Mouse (Mus musculus): Measurements from ENCODE around the gene Cenpt.

Gene Cenpt

DNA sequence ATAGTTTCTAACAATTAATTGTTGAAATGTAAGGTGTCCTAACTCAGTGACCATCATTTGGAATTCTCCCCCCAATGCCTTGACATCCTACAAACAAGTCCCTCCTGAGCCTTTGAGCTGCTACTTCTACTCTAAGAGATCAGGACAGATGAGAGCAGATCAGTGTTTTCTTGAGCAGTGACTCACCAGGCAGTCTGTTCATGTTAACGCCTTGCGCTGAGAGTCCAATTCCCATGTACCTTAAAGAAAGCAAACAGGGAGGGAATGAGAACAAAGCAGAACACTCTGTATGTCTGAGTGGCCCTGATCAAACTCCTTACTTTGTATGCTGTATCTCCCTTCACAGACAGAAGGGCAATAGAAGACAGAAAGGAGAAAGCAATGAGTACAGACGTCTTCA is 47.7 kb downstream of the Cenpt start:
- DNase-seq, result no peak

DNA sequence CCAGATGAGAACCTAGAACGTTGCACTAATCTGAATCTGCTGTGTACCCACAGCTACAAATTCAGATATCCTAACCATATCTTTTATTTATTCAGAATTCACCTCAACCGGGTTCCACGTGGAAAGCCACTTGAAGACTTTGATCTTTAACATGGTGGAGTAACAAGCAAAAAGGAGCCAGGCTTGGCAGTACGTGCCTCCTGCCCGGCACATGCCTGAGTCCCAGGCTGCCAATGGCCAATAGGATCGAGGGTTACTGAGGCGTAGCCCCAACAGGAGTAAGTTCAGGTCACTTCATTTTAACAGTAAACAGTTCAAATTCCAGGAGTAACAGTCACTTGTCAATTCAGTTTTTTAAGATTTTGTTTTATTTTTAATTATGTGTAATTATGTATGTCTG is 48.3 kb downstream of the Cenpt start:
- DNase-seq, result no peak

DNA sequence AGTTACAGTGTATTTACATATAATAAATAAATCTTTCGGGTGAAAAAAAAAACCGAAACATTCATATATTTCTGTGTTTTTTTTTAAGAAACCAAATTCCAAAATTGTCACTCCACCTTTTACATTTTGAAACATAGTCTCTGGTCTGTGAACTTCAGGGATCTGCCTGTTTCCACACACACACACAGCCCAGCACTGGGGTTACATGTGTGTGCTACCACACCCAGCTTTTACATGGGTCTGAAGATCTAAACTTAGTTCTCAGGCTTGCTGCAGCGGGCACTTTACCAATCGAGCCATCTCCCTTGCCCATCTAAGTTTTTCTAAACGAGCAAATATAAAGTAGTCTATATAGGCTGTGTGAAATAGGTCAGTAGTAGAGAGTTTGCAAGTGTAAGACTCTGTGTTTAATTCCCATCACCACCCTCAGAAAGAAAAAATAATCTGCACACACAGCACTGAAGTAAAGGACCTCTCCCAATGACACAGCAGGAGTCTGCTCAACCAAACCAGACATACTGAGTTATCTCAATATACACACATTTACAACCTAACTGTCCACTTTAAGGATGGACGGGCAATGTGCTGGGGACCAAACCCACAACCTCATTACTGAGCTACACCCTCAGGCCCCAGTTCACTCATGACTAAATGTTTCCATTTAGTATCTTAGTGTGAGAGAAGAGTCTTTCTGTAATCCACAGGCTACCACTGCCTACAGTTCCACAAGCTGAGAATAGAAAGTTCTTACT is 51.7 kb downstream of the Cenpt start:
- DNase-seq, result no peak

DNA sequence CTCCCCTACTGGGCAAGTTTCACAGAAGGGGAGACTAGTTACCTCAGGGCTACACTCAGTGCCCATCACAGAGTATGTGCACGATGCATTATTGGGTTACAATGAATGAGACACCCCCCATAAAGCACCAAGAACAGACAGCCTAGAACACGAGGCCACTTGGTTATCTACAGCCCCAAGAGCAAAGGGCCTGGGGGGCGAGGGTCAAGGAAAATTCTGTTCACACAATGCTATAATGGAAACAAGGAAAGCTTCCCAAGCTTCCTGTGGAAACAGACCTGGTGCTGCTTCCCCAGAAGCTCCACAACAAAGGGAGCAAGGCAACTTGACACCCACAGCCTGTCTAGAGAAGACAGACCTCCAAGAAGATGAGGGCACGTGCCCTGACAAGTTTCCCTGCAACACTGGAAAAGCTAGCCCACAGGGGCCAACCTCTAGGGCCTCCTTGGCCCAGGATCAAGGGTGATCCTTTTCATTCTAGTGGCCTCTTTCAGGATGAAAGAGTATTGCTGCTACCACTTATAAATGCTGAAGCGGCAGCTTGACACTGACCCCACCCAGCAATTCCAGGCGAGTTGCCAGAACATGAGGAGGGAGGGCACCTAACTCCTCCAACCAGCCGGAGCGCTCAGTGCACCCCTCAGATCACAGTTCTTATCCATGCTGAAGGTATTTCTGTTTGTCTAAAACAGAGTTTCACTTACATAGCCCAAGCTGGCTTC is 53.8 kb downstream of the Cenpt start:
- peak; percentile 95 for DNase-seq

DNA sequence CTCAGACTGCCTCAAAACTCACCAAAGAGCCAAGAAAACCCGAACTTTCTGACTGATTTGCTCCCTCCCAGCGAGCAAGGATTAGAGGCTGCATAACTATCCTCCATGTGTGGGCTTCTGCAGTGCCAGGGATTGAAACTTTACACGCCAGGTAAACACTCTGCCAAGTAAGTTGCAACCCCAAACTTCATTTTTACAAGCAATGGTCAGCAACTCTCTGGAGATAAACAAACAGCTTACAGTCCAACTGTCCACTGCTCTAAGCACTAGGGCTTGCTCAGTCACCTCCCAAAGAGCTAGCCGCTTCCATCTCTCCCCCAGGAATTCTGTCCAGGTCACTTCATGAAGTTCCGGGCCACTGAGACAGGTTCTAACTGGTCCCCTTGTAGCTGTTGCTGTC is 54.7 kb downstream of the Cenpt start:
- no peak for DNase-seq

DNA sequence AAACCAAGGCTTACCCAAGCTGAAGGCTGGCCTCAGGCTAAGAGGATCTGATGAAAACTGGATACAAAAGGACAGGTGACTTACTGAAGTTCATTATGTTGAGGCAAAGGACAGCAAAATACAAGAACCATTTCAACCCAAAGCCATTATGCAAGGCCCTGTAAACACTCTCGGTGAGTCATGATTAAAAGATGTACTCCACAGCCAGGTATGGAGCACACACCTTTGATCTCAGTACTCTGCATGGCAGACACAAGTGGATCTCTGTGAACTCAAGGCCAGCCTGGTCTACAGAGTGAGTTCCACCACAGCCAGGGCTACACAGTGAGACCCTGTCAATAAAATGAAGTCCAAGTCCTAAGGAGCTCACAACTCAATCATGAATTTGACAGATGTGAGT is 57.3 kb downstream of the Cenpt start:
- DNase-seq, result peak; percentile 49
